Mouse (Mus musculus) heart, postnatal 36 days (tissue): ENCODE results near the gene Vmn1r59. TPM values are rescaled to one million over a fixed set of nuclear protein-coding genes. Genes with fewer than 3 reads are reported as not detected.
"Not testable (repeated sequence)": the region's sequence is repeated elsewhere in the genome, so short reads cannot be mapped to it uniquely, and the experiment has no call there.

Experiments
- DNase-seq, 2 experiments: peaks; one replicate each; pipeline ENCODE4 v3.0.0; 2021 to 2022
- intact Hi-C: fragments of 180-260 bp; cut with DNase I; formaldehyde crosslinking; loops from one replicate; pipeline ENCODE4 v1.15.1; 2025
- total RNA-seq, 2 experiments: library from RNA; stranded (reverse); gene quantifications; 2 replicates each; pipeline ENCODE4 v1.2.3; 2021

Vmn1r59 gene
- not detected for total RNA-seq

- DNase-seq: no peak
- intact Hi-C loops: no loop called here
Observed at GRCm38 (mm10) chr7:5456674-5457073, at the start of gene Vmn1r59. Vmn1r59 (minus strand) TSS chr7:5456774.

- intact Hi-C loops, DNase-seq: not testable (repeated sequence)
Observed at GRCm38 (mm10) chr7:5493856-5494255, 37.3 kb upstream of the Vmn1r59 start, which contains the start of gene Vmn2r28. Vmn2r28 (minus strand) TSS chr7:5493956.

- not testable (repeated sequence) for DNase-seq
- intact Hi-C loops: loop anchor here (5.0 kb wide), 2 partner anchors 172 to 222 kb away; no protein-coding TSS in a partner anchor
Observed at GRCm38 (mm10) chr7:5454011-5454410, 2.6 kb downstream of the Vmn1r59 start.

GRCm38 (mm10) chr7:5448627-5449026 lies 7.9 kb downstream of the Vmn1r59 start:
- intact Hi-C loops: no loop called here
- DNase-seq: no peak

- DNase-seq, intact Hi-C loops: not testable (repeated sequence)
Observed at GRCm38 (mm10) chr7:5413296-5413695, 43.3 kb downstream of the Vmn1r59 start, which contains the start of gene Vmn1r58. Vmn1r58 (minus strand) TSS chr7:5413396.

GRCm38 (mm10) chr7:5406201-5406600 lies 50.4 kb downstream of the Vmn1r59 start:
- no peak for DNase-seq
- intact Hi-C loops: no loop called here

Other genes starting within 250 kb of the Vmn1r59 start
- gene Vmn1r57, start 238.3 kb downstream of the Vmn1r59 start, total RNA-seq: not detected
- gene Gm5065, start 106.2 kb downstream of the Vmn1r59 start, total RNA-seq: not detected
- gene Nlrp2, start 105.7 kb downstream of the Vmn1r59 start, total RNA-seq: not detected
- not detected for gene Vmn1r58, start 43.4 kb downstream of the Vmn1r59 start, total RNA-seq
- gene Vmn2r28, start 37.2 kb upstream of the Vmn1r59 start, total RNA-seq: not detected
- not detected for gene Vmn1r60, start 90.5 kb upstream of the Vmn1r59 start, total RNA-seq
- not detected for gene Vmn1r61, start 156.5 kb upstream of the Vmn1r59 start, total RNA-seq
- gene Vmn1r62, start 216.9 kb upstream of the Vmn1r59 start, total RNA-seq: not detected